Mouse (Mus musculus) CD4-positive, CD25-positive, alpha-beta regulatory T cell, adult 9 weeks (primary cell): Measurements from ENCODE around the gene Olfr394. TPM values are rescaled to one million over a fixed set of nuclear protein-coding genes. Genes with fewer than 3 reads are reported as not detected.

Experiments used
- polyA plus RNA-seq: library from polyadenylated mRNA; unstranded; fragments of 100-300 nt; shearing (Covaris generic); gene quantifications from one replicate; pipeline ENCODE4 v1.2.1, GENCODE M21; 2017

The Olfr394 gene
- not detected for polyA plus RNA-seq

GRCm38 (mm10) chr11:73890671-73891070, at the start of gene Olfr394:
Olfr394 (minus strand) TSS chr11:73890771.

DNA sequence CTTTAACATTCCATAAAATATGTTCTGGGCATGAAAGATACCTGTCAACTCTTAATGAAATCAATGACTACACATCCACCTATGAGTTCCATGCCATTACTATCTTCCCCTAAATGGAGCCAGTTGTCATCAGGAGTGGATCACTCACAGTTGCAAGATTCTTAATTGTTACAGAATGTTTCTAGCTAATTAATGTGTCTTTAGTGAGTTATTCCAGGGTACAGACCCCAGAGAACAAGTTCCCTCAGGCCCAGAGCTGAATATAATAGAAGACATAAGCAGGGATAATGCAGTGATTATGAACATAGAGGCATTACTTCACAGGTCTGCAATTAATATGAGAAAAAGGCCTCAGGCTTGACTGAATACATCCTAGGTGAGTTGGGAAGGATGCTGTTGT, 45.8 kb upstream of the Olfr394 start, which contains the start of gene Olfr23:
Olfr23 (plus strand) TSS at position 301 of the 400 bp plus-strand sequence.

GRCm38 (mm10) chr11:73909199-73909598, 18.6 kb upstream of the Olfr394 start, which contains the start of gene Olfr395:
Olfr395 (minus strand) TSS chr11:73909299.

DNA sequence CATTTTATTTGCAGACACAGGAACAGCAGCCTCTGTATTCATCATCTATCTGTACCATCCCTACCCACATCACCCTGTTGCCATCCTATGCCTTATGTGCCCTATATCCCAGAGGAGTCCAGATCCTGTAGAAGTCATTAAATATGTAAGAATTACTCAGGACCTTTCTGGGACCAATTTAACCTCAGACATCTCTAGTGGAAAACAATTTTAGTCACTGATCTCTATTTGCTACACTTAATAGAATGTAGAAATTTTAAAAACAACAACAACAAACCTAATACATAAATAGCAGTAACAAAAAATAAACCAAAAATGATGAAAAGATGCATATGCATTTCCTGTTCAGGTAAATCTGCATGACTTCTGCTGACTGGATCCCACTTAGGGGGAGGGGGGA, 39.2 kb downstream of the Olfr394 start, which contains the start of gene Olfr393:
Olfr393 (minus strand) TSS at position 101 of the 400 bp plus-strand sequence.

Other genes starting within 250 kb of the Olfr394 start
- not detected for gene Zfp735, start 202.0 kb downstream of the Olfr394 start, polyA plus RNA-seq
- not detected for gene Olfr389, start 110.1 kb downstream of the Olfr394 start, polyA plus RNA-seq
- not detected for gene Olfr390, start 107.8 kb downstream of the Olfr394 start, polyA plus RNA-seq
- not detected for gene Olfr391-ps, start 87.7 kb downstream of the Olfr394 start, polyA plus RNA-seq
- gene Olfr392, start 73.7 kb downstream of the Olfr394 start, polyA plus RNA-seq, result not detected
- not detected for gene Olfr393, start 39.3 kb downstream of the Olfr394 start, polyA plus RNA-seq
- gene Olfr395, start 18.5 kb upstream of the Olfr394 start, polyA plus RNA-seq, result not detected
- not detected for gene Olfr23, start 45.9 kb upstream of the Olfr394 start, polyA plus RNA-seq
- not detected for gene Olfr397, start 70.0 kb upstream of the Olfr394 start, polyA plus RNA-seq
- gene Olfr398, start 99.6 kb upstream of the Olfr394 start, polyA plus RNA-seq, result not detected
- not detected for gene Olfr139, start 165.8 kb upstream of the Olfr394 start, polyA plus RNA-seq
- gene Olfr399, start 165.8 kb upstream of the Olfr394 start, polyA plus RNA-seq, result not detected
- not detected for gene Zfp616, start 179.2 kb upstream of the Olfr394 start, polyA plus RNA-seq
- not detected for gene Olfr401, start 222.9 kb upstream of the Olfr394 start, polyA plus RNA-seq